Mouse (Mus musculus) myocyte (in vitro differentiated cells): Measurements from ENCODE around the gene Nol3. TPM values are rescaled to one million over a fixed set of nuclear protein-coding genes. Genes with fewer than 3 reads are reported as not detected.

Experiments
- H3K27me3 ChIP-seq: one replicate; pipeline ENCODE4 v1.6.1; 2011; ENCODE audit not compliant: control insufficient read depth, insufficient read depth, insufficient read length
- H3K36me3 ChIP-seq: one replicate; pipeline ENCODE4 v1.6.1; 2011; ENCODE audit not compliant: control insufficient read depth, insufficient read depth
- H3K4me2 ChIP-seq: one replicate; pipeline ENCODE4 v1.6.1; 2011; ENCODE audit warnings: low read depth, control low read depth
- H3K4me3 ChIP-seq: one replicate; pipeline ENCODE4 v1.5.1; 2011; ENCODE audit warnings: mild to moderate bottlenecking, control low read depth, moderate library complexity
- H3K79me2 ChIP-seq: one replicate; pipeline ENCODE4 v1.6.1; 2011; ENCODE audit not compliant: control insufficient read depth, insufficient read depth
- H3ac ChIP-seq: one replicate; pipeline ENCODE4 v1.6.1; 2011; ENCODE audit not compliant: control insufficient read depth, insufficient read length
- CEBPB ChIP-seq: IDR thresholded peaks from 2 replicates; pipeline ENCODE4 v1.6.1; 2011; ENCODE audit warnings: mild to moderate bottlenecking, moderate library complexity; ENCODE audit not compliant: poor library complexity, insufficient read depth, severe bottlenecking
- E2F4 ChIP-seq: IDR thresholded peaks from one replicate; pipeline ENCODE4 v1.6.1; 2011; ENCODE audit warnings: mild to moderate bottlenecking, control low read depth, moderate library complexity; ENCODE audit not compliant: insufficient read depth
- MAX ChIP-seq: IDR thresholded peaks from one replicate; pipeline ENCODE4 v1.6.1; 2011; ENCODE audit warnings: low read depth, mild to moderate bottlenecking, control low read depth
- MYOD1 ChIP-seq, 3 experiments: IDR thresholded peaks; one replicate each; pipeline ENCODE4 v1.6.1; 2011; ENCODE audit warnings: control low read depth in 2 of 3, low read depth in 2 of 3, mild to moderate bottlenecking in 2 of 3, moderate library complexity in 1 of 3; ENCODE audit not compliant: insufficient read length in 2 of 3, control insufficient read depth in 1 of 3
- MYOG ChIP-seq, 3 experiments: IDR thresholded peaks; one replicate each; pipeline ENCODE4 v1.6.1; 2011; ENCODE audit warnings: control low read depth in 2 of 3, low read depth in 2 of 3, mild to moderate bottlenecking in 2 of 3; ENCODE audit not compliant: insufficient read length in 2 of 3, control insufficient read depth in 1 of 3, insufficient read depth in 1 of 3
- POLR2A ChIP-seq: IDR thresholded peaks from one replicate; pipeline ENCODE4 v1.6.1; 2011; ENCODE audit warnings: low read depth, mild to moderate bottlenecking, control low read depth, moderate library complexity; ENCODE audit not compliant: insufficient read length
- POLR2AphosphoS2 ChIP-seq: IDR thresholded peaks from one replicate; pipeline ENCODE4 v1.6.1; 2011; ENCODE audit warnings: low read depth, control low read depth; ENCODE audit not compliant: insufficient read length
- REST ChIP-seq: IDR thresholded peaks from one replicate; pipeline ENCODE4 v1.6.1; 2011; ENCODE audit warnings: mild to moderate bottlenecking, control low read depth, moderate library complexity; ENCODE audit not compliant: insufficient read depth, insufficient read length
- SRF ChIP-seq: IDR thresholded peaks from one replicate; pipeline ENCODE4 v1.6.1; 2011; ENCODE audit warnings: low read depth; ENCODE audit not compliant: control insufficient read depth, insufficient read length
- TCF12 ChIP-seq: IDR thresholded peaks from one replicate; pipeline ENCODE4 v1.6.1; 2011; ENCODE audit warnings: mild to moderate bottlenecking, control low read depth; ENCODE audit not compliant: poor library complexity, insufficient read depth, severe bottlenecking
- TCF3 ChIP-seq: IDR thresholded peaks from one replicate; pipeline ENCODE4 v1.6.1; 2011; ENCODE audit warnings: low read depth, control low read depth; ENCODE audit not compliant: insufficient read length
- USF1 ChIP-seq: IDR thresholded peaks from one replicate; pipeline ENCODE4 v1.6.1; 2011; ENCODE audit warnings: low read depth, mild to moderate bottlenecking, control low read depth, moderate library complexity
- polyA plus RNA-seq: library from polyadenylated mRNA; unstranded; fragments of >200 nt; fragmentation: generic; extraction: Trizol; gene quantifications from one replicate; pipeline ENCODE4 v1.2.1, GENCODE M21; 2012; ENCODE audit warnings: missing spikeins

Gene Nol3
- polyA plus RNA-seq, 1 experiment: 23.2 TPM

GRCm38 (mm10) chr8:105323183-105323582 lies 47.2 kb downstream of the Nol3 start:
- H3K79me2 ChIP-seq: peaks cover 36% of the 10 kb centered on the region
- H3K36me3 ChIP-seq: peaks cover 7% of the 10 kb centered on the region
- H3ac ChIP-seq: no peak overlapping the region
- TF ChIP-seq POLR2AphosphoS2: peak; percentile 15
- TF ChIP-seq E2F4: no peak
- no peak overlapping the region for H3K4me2 ChIP-seq
- no peaks in the 10 kb centered on the region for H3K27me3 ChIP-seq
- H3K4me3 ChIP-seq: no peak overlapping the region

- H3K79me2 ChIP-seq: peaks cover 37% of the 10 kb centered on the region
- TF ChIP-seq SRF: no peak
- no peak for TF ChIP-seq MYOD1 (IDR thresholded peaks at IDR 0.05; ENCODE audit: control insufficient read depth in 1 of 3, insufficient read length in 2 of 3, low read depth in 2 of 3)
- no peak for TF ChIP-seq POLR2A
- no peak for TF ChIP-seq MAX
- peak overlapping the region; percentile 79 for H3K4me3 ChIP-seq
- H3K36me3 ChIP-seq: peaks cover 15% of the 10 kb centered on the region
- H3K27me3 ChIP-seq: no peaks in the 10 kb centered on the region
- H3K4me2 ChIP-seq: peak overlapping the region; percentile 91
- peak overlapping the region; percentile 47 for H3ac ChIP-seq
These were observed 49.7 kb downstream of the Nol3 start for GRCm38 (mm10) chr8:105325641-105326093.

- Histone ChIP-seq H3K27me3 (no peaks in the 10 kb centered on the region), H3ac (peak within 1 kb of the TSS; percentile 47), H3K4me3 (peak within 1 kb of the TSS; percentile 79), H3K4me2 (peak within 1 kb of the TSS; percentile 91), H3K36me3 (peaks cover 20% of the 10 kb centered on the region), H3K79me2 (peaks cover 37% of the 10 kb centered on the region)
- TF ChIP-seq POLR2A (peak; percentile 99), E2F4 (no peak), POLR2AphosphoS2 (peak; percentile 99), CEBPB (peak; percentile 29; the same call in 1 of the 2 replicates), MAX (peak; percentile 35), TCF12 (no peak), USF1 (no peak), REST (peak; percentile 51), MYOD1 (IDR thresholded peaks at IDR 0.05; ENCODE audit: control insufficient read depth in 1 of 3, insufficient read length in 2 of 3, low read depth in 2 of 3) (peak in 1 of 3 experiments; percentile 44), MYOG (IDR thresholded peaks at IDR 0.05; ENCODE audit: control insufficient read depth in 1 of 3, insufficient read depth in 1 of 3, insufficient read length in 2 of 3, low read depth in 2 of 3) (no peak), TCF3 (no peak), SRF (peak; percentile 22)
These were observed 50.3 kb downstream of the Nol3 start, which contains the start of the genes Lrrc29 and Tmem208 for GRCm38 (mm10) chr8:105326141-105326672. Gene Lrrc29 (minus strand): TSS chr8:105326278. Gene Tmem208 (plus strand): TSS chr8:105326354.

- peak overlapping the region; percentile 47 for H3ac ChIP-seq
- H3K4me3 ChIP-seq: peak overlapping the region; percentile 79
- H3K27me3 ChIP-seq: no peaks in the 10 kb centered on the region
- peaks cover 37% of the 10 kb centered on the region for H3K79me2 ChIP-seq
- TF ChIP-seq TCF12 (no peak), REST (no peak), E2F4 (no peak), MYOD1 (IDR thresholded peaks at IDR 0.05; ENCODE audit: control insufficient read depth in 1 of 3, insufficient read length in 2 of 3, low read depth in 2 of 3) (no peak), POLR2A (no peak), MAX (no peak), USF1 (no peak), MYOG (IDR thresholded peaks at IDR 0.05; ENCODE audit: control insufficient read depth in 1 of 3, insufficient read depth in 1 of 3, insufficient read length in 2 of 3, low read depth in 2 of 3) (no peak), TCF3 (no peak), CEBPB (no peak), POLR2AphosphoS2 (no peak), SRF (no peak)
- H3K4me2 ChIP-seq: peak overlapping the region; percentile 82
- peaks cover 22% of the 10 kb centered on the region for H3K36me3 ChIP-seq
These were observed 51.0 kb downstream of the Nol3 start for GRCm38 (mm10) chr8:105326968-105327367.

GRCm38 (mm10) chr8:105330325-105330724 lies 54.4 kb downstream of the Nol3 start:
- Histone ChIP-seq H3K27me3 (no peaks in the 10 kb centered on the region), H3K36me3 (peaks cover 31% of the 10 kb centered on the region), H3K4me3 (no peak overlapping the region), H3K4me2 (no peak overlapping the region), H3ac (no peak overlapping the region), H3K79me2 (peaks cover 25% of the 10 kb centered on the region)
- TF ChIP-seq USF1 (no peak), MAX (no peak), SRF (no peak), MYOG (IDR thresholded peaks at IDR 0.05; ENCODE audit: control insufficient read depth in 1 of 3, insufficient read depth in 1 of 3, insufficient read length in 2 of 3, low read depth in 2 of 3) (no peak), POLR2A (no peak), MYOD1 (IDR thresholded peaks at IDR 0.05; ENCODE audit: control insufficient read depth in 1 of 3, insufficient read length in 2 of 3, low read depth in 2 of 3) (no peak), REST (no peak), CEBPB (no peak), E2F4 (no peak), TCF12 (no peak), TCF3 (no peak), POLR2AphosphoS2 (no peak)
